Mouse (Mus musculus): Measurements from ENCODE around the gene Agpat1.

Agpat1 gene

DNA sequence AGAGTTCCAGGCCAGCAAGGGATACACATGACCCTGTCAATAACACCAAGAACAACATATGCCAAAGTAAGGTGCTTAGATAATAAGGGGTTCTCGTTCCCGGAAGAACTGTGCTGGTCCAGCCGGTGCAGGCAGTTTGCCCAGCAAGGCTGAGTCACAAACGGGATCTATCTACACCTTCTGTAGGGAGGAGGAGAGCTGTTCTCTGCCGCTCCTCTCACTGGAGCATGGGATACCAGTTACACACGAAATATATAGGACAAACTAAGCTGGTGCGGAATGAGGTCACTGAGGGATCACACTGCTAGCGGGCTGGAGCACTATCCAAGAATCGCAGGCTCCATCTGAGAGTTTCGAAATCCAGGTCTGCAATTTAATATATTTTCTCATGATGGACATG is 39.9 kb downstream of the Agpat1 start:
- H3K27me3 ChIP-seq (ENCODE audit: control insufficient read depth, insufficient read depth, low read length, poor library complexity, severe bottlenecking): no peaks in the 10 kb centered on the region
- H3K36me3 ChIP-seq (ENCODE audit: control insufficient read depth, insufficient read depth, low read length, poor library complexity, severe bottlenecking): no peaks in the 10 kb centered on the region
- no peak for DNase-seq (ENCODE audit: low read depth, low spot score)

DNA sequence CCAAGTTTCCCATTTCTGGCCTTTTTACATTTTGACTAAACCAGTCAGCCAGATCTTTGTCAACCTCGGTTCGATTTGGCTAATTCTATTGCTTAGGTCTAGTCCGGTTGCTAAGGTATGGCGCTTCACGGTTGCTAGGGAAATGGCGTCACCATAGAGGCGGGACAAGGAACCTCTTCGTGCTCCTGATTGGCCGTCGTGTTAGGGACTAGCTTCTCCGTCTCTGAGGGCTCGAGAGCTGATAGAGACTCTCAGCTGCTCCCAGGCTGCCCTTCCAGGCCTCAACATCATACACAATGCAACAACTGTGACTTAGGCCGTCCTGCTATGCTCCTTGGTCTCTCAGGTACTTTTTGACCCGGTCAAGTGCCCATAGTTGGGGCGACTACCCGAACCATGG is 40.5 kb downstream of the Agpat1 start, which contains the start of gene Fkbpl:
Gene Fkbpl, plus strand, starts transcription at position 157 of the 400 bp plus-strand sequence.
- peak; percentile 97 for DNase-seq (ENCODE audit: low read depth, low spot score)
- H3K27me3 ChIP-seq (ENCODE audit: control insufficient read depth, insufficient read depth, low read length, poor library complexity, severe bottlenecking): no peaks in the 10 kb centered on the region
- no peaks in the 10 kb centered on the region for H3K36me3 ChIP-seq (ENCODE audit: control insufficient read depth, insufficient read depth, low read length, poor library complexity, severe bottlenecking)

DNA sequence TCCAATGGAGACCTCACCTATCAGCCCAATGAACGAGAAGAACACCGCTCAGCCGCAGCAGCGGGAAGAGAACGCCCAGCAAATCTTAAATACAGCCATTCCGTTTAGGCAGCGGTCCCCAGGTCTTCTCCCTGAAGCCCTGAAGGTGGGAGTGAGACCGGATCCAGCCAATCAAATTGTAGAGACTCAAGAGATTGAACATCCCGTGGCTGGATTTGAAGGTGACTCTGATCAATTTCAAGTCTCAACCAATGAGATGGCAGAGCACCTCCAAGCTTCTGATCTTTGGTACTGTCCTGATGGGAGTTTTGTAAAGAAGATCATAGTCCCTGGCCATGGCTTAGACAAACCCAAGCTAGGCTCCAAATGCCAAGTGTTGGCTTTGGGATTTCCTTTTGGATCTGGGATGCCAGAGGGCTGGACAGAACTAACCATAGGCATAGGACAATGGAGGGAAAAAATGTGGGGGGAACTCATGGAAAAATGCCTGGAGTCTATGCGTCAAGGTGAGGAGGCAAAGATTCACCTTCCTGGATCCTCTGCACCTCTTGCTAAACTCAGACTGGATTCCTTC is 41.3 kb downstream of the Agpat1 start:
- H3K36me3 ChIP-seq (ENCODE audit: control insufficient read depth, insufficient read depth, low read length, poor library complexity, severe bottlenecking): no peaks in the 10 kb centered on the region
- H3K27me3 ChIP-seq (ENCODE audit: control insufficient read depth, insufficient read depth, low read length, poor library complexity, severe bottlenecking): no peaks in the 10 kb centered on the region
- no peak for DNase-seq (ENCODE audit: low read depth, low spot score)

DNA sequence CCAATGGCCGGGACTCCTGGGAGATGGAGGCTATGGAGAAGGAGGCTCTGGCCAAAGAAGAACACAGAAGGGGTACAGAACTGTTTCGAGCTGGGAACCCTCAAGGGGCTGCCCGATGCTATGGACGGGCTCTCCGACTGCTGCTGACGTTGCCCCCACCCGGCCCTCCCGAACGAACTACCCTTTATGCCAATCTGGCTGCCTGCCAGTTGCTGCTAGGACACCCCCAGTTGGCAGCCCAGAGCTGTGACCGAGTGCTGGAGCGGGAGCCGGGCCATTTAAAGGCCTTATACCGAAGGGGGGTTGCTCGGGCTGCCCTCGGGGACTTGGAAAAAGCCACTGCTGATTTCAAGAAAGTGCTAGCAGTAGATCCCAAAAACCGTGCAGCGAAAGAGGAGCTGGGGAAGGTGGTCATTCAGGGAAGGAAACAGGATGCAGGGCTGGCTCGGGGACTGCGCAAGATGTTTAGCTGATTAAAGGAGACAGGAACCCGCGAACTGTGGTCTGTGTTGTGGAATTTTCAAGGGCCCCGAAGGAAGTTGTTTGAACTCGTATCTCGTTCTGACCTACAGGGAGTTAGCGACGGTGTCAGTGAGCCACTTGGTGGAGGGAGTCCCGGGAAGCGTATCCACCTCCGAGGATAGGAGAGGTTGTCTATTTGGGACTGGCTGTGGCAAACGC is 41.9 kb downstream of the Agpat1 start:
- peaks cover 3% of the 10 kb centered on the region; the same call in 1 of the 2 replicates for H3K36me3 ChIP-seq (ENCODE audit: control insufficient read depth, insufficient read depth, low read length, poor library complexity, severe bottlenecking)
- H3K27me3 ChIP-seq (ENCODE audit: control insufficient read depth, insufficient read depth, low read length, poor library complexity, severe bottlenecking): no peaks in the 10 kb centered on the region
- DNase-seq (ENCODE audit: low read depth, low spot score): no peak

DNA sequence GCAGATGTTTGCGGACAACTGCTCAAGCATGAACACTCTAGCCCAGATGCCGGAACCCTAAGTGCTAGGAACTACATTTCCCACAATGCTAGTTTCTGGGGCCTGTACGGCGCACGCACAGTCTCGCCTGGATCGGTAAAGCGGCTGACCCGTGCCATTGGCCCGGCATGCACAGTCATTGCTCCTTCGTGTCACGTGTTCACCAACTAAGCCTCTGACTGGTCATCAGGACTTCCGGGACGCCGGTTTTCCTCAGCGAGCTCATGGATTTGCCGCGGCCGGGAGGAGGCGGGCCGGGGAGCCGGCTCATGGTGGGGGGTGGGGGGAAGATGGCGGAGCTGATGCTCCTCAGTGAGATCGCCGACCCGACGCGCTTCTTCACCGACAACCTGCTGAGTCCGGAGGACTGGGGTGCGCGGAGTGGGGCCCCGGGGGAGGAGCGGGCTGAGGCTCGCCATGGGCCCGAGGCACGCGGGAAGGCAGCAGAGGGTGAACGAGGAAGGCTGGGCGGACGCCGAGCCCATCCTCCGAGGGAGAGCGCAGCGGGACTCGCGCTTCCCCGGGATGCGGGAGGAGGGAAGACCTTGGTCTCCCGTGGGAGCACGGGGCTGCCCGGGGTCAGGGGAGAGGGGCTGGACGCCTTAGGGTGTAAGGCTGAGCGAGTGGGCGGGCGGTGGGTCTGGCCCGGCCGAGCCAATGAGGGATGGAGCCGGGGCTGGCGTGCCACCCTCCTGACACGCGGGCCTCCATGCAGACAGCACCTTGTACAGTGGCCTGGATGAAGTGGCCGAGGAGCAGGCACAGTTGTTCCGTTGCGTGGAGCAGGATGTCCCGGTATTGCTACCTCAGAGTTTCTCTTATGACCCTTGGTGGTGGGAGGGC is 43.1 kb downstream of the Agpat1 start, which contains the start of gene Atf6b:
Gene Atf6b, plus strand, starts transcription at position 241 of the 882 bp plus-strand sequence.
- DNase-seq (ENCODE audit: low read depth, low spot score): peak; percentile 97
- Histone ChIP-seq H3K27me3 (ENCODE audit: control insufficient read depth, insufficient read depth, low read length, poor library complexity, severe bottlenecking) (no peaks in the 10 kb centered on the region), H3K36me3 (ENCODE audit: control insufficient read depth, insufficient read depth, low read length, poor library complexity, severe bottlenecking) (peaks cover 3% of the 10 kb centered on the region; the same call in 1 of the 2 replicates)

DNA sequence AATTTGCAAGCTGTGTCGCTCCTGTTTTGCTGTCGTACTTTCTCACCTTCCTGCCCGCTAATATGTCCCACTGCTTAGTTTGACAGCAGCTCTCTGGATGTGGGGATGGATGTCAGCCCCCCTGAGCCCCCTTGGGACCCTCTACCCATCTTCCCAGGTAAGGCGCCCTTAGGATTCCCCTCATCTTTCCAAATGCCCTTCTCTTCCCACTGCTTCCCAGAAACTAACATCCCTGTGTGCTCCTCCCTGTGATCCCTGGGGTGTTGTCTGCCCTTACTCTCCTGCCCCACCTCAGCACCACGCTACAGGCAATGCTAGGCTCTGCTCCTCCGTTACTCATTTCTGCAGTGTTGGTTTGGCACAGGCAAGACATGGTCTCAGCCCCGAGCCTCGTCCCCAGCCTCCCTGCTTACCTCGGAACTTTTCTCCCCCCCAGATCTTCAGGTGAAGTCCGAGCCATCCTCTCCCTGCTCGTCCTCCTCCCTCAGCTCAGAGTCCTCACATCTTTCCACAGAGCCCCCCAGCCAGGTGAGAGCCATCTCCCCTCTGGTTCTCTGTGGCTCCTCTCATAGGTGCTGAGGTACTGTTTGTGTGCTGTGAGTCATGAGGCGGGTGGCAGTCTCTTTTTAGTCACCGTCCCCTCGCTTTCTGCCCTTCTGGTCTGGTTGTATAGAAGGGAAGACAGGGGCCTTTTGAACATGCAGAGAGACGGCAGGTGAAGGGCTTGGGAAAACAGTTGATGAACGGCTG is 44.3 kb downstream of the Agpat1 start:
- Histone ChIP-seq H3K36me3 (ENCODE audit: control insufficient read depth, insufficient read depth, low read length, poor library complexity, severe bottlenecking) (peaks cover 7% of the 10 kb centered on the region), H3K27me3 (ENCODE audit: control insufficient read depth, insufficient read depth, low read length, poor library complexity, severe bottlenecking) (no peaks in the 10 kb centered on the region)
- no peak for DNase-seq (ENCODE audit: low read depth, low spot score)

DNA sequence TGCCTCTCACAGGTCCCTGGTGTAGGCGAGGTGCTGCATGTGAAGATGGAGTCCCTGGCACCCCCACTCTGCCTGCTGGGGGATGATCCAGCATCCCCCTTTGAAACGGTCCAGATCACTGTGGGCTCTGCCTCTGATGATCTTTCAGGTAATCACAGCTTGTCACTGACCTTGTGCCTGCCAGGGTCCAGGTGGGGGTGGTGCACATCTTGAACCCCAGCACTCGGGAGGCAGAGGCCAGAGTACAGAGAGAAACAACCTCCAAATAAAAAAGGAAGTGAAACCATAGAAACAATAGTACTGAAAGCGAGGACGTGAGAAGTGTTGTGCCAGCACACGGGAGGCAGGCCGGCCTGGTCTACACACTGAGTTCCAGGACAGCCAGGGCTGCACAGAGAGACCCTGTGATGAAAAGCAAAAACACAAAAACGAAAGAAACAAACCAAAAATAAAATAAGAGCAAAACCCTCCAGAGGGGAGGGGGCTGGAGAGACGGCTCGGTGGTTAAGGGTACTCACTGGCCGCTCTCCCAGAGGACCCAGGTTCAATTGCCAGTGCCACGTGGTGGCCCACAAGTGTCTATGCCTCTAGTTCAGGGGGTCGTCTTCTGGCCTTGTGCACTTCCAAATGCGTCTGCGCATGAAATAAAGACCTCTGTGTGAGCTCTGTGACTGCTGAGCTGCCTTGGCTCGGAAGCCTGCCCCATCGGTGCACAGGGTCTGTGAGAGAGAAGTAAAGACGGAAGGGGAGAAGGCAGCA is 45.2 kb downstream of the Agpat1 start:
- no peaks in the 10 kb centered on the region for H3K27me3 ChIP-seq (ENCODE audit: control insufficient read depth, insufficient read depth, low read length, poor library complexity, severe bottlenecking)
- peak; percentile 60 for DNase-seq (ENCODE audit: low read depth, low spot score)
- peaks cover 8% of the 10 kb centered on the region for H3K36me3 ChIP-seq (ENCODE audit: control insufficient read depth, insufficient read depth, low read length, poor library complexity, severe bottlenecking)

DNA sequence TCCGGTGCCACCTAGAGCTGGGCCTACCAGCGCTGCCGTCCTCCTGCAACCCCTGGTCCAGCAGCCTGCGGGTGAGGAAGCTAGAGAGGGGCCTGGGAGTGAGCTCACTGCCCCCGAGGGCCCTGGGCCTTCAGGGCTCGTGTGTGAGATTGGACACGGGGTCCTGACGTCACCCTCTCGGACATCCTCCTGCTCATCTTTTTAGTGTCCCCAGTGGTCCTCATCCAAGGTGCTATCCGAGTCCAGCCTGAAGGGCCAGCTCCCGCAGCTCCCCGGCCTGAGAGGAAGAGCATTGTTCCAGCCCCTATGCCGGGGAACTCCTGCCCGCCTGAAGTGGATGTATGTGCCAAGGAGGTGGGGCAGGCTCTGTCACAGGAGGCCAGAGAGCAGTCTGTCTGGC is 46.7 kb downstream of the Agpat1 start:
- Histone ChIP-seq H3K27me3 (ENCODE audit: control insufficient read depth, insufficient read depth, low read length, poor library complexity, severe bottlenecking) (no peaks in the 10 kb centered on the region), H3K36me3 (ENCODE audit: control insufficient read depth, insufficient read depth, low read length, poor library complexity, severe bottlenecking) (peaks cover 9% of the 10 kb centered on the region)
- DNase-seq (ENCODE audit: low read depth, low spot score): no peak

DNA sequence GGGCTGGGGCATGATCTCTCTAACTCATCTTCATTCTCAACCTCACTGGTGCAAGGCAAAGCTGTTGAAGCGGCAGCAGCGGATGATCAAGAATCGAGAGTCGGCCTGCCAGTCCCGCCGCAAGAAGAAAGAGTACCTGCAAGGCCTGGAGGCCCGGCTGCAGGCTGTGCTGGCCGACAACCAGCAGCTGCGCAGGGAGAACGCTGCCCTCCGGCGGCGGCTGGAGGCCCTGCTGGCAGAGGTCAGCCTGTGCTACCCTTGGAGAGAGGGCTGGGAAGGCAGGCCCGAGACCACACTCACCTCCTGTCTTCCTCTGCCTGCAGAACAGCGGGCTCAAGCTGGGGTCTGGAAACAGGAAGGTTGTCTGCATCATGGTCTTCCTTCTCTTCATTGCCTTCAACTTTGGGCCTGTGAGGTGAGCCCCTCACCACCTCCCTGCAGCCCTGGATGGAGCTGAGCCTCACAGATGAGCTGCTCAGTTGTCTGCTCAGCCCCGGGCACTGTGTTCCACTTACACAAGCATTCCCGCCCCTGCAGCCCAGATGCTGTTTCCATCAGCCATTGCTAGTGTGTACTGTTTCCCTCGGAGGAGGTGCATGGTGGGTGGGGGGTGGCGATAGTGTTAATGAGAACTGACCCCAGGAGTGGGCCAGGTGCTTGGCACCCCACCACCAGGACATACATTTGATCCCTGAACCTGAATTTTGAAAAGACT is 47.6 kb downstream of the Agpat1 start:
- Histone ChIP-seq H3K27me3 (ENCODE audit: control insufficient read depth, insufficient read depth, low read length, poor library complexity, severe bottlenecking) (no peaks in the 10 kb centered on the region), H3K36me3 (ENCODE audit: control insufficient read depth, insufficient read depth, low read length, poor library complexity, severe bottlenecking) (peaks cover 9% of the 10 kb centered on the region)
- peak; percentile 47 for DNase-seq (ENCODE audit: low read depth, low spot score)

DNA sequence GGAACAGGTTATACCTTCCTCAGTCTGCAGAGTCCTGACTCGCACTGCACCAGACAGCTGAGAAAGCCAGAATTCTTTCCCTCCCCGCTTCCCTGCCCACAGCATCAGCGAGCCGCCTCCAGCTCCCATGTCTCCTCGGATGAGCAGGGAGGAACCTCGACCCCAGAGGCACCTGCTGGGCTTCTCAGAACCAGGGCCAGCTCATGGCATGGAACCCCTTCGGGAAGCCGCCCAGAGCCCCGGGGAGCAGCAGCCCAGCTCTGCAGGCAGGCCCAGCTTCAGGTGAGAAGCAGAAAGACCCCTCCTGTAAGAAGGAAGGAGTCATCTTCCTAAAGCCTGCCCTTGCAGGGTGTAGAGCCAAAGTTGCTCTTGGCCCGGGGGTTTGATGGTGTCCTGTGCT is 48.5 kb downstream of the Agpat1 start:
- peaks cover 9% of the 10 kb centered on the region for H3K36me3 ChIP-seq (ENCODE audit: control insufficient read depth, insufficient read depth, low read length, poor library complexity, severe bottlenecking)
- H3K27me3 ChIP-seq (ENCODE audit: control insufficient read depth, insufficient read depth, low read length, poor library complexity, severe bottlenecking): no peaks in the 10 kb centered on the region
- no peak for DNase-seq (ENCODE audit: low read depth, low spot score)

DNA sequence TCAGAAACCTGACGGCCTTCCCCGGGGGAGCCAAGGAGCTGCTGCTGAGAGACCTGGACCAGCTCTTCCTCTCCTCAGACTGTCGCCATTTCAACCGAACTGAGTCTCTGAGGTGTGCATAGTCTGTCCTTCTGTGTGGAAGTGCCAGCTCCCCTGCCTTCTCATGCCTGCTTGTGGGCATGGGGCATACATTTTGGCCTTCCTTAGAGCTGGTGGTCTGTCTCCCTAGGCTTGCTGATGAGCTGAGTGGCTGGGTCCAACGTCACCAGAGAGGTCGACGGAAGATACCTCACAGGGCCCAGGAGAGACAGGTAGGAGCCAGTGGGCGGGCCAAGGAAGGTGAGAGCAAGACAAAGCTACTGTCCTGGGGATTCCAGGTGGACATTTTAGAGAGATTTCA is 48.9 kb downstream of the Agpat1 start:
- H3K27me3 ChIP-seq (ENCODE audit: control insufficient read depth, insufficient read depth, low read length, poor library complexity, severe bottlenecking): no peaks in the 10 kb centered on the region
- peaks cover 9% of the 10 kb centered on the region for H3K36me3 ChIP-seq (ENCODE audit: control insufficient read depth, insufficient read depth, low read length, poor library complexity, severe bottlenecking)
- DNase-seq (ENCODE audit: low read depth, low spot score): no peak

DNA sequence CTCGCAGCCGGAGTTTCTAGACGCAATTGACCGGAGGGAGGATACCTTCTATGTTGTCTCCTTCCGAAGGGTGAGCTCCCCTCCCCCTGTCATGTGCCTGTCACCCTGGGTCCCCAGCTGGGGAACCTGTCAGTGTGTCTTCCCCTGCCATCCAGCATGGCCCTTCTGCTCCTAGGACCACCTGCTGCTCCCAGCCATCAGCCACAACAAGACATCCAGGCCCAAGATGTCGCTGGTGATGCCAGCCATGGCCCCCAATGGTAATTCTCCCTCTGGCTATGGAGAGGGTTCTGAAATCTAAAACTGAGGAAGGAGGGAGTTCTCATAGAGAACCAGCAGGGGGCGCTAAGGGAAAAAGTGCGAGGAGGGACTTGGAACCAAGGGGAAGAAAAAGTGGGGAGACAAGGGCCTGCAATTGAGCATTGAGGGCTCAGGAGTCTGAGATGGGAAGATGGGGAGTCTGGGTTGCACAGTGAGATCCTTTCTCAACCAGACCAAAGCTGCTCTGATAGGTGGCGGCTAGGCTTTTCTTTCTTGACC is 49.8 kb downstream of the Agpat1 start:
- Histone ChIP-seq H3K27me3 (ENCODE audit: control insufficient read depth, insufficient read depth, low read length, poor library complexity, severe bottlenecking) (no peaks in the 10 kb centered on the region), H3K36me3 (ENCODE audit: control insufficient read depth, insufficient read depth, low read length, poor library complexity, severe bottlenecking) (peaks cover 9% of the 10 kb centered on the region)
- peak; percentile 68 for DNase-seq (ENCODE audit: low read depth, low spot score)

DNA sequence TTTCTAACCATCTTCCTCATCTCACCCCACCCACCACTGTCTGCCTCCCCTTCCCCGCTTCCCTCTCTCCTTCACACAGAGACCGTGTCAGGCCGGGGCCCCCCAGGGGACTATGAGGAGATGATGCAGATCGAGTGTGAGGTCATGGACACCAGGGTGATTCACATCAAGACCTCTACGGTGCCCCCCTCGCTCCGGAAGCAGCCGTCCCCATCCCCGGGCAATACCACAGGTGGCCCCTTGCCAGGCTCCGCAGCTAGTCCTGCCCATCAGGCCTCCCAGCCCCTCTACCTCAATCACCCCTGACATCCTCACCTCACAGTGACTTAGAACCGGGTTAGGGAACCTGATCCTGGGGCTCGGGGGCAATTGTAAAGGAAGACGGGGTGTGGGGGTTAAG is 50.3 kb downstream of the Agpat1 start:
- H3K27me3 ChIP-seq (ENCODE audit: control insufficient read depth, insufficient read depth, low read length, poor library complexity, severe bottlenecking): no peaks in the 10 kb centered on the region
- H3K36me3 ChIP-seq (ENCODE audit: control insufficient read depth, insufficient read depth, low read length, poor library complexity, severe bottlenecking): peaks cover 9% of the 10 kb centered on the region
- no peak for DNase-seq (ENCODE audit: low read depth, low spot score)

All from splenic B cell, adult 2 months (primary cell).